Mouse (Mus musculus) testis, adult 2 months (tissue): ENCODE measurements around the gene Msmo1.

Experiments
- CTCF ChIP-seq: fragments of 200-500 bp; IDR thresholded peaks from 2 replicates; pipeline ENCODE4 v1.5.1; 2012; ENCODE audit warnings: low read depth, mild to moderate bottlenecking, inconsistent platforms, low read length, moderate library complexity; ENCODE audit not compliant: control insufficient read depth, insufficient read depth, insufficient replicate concordance
- POLR2A ChIP-seq: fragments of 200-500 bp; IDR thresholded peaks from 2 replicates; pipeline ENCODE4 v1.6.1; 2012; ENCODE audit warnings: low read depth, mild to moderate bottlenecking, inconsistent platforms, low read length, moderate library complexity; ENCODE audit not compliant: control insufficient read depth

DNA sequence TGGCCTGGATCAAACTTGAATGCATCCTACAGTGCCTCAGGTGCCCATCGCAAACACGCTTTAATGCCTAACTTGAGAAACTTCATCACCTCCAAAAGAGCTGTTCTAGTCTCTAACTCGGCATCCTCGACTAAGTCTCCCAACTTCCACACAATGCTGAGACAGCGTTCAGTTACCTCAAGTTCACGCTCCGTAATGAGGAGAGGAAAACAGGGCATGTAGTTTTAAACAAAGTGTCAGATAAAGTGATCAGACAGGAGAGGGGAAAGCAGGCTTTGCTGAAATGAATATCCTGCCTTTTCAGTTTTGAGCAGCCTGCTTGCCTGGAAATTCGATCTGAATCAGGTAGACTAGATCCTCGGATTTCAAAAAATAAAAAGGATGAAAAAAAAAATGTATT is 996 bp downstream of the Msmo1 start:
- TF ChIP-seq CTCF (no peak), POLR2A (no peak)
